Mouse (Mus musculus) lung, postnatal 0 days (tissue): Measurements from ENCODE around the gene Pdk2.

ENCODE experiments used
- CTCF ChIP-seq: IDR thresholded peaks from 2 replicates; pipeline ENCODE4 v1.5.1; 2016; ENCODE audit warnings: antibody characterized with exemption, mild to moderate bottlenecking
- EP300 ChIP-seq: IDR thresholded peaks from 2 replicates; pipeline ENCODE4 v1.6.1; 2016; ENCODE audit warnings: antibody characterized with exemption, mild to moderate bottlenecking, control low read depth

GRCm38 (mm10) chr11:95075197-95076040, 34.3 kb upstream of the Pdk2 start:
- TF ChIP-seq CTCF: peak; percentile 58
- no peak; the same call in 1 of the 2 replicates for TF ChIP-seq EP300
